Mouse (Mus musculus): ENCODE results near the gene Gm20431.
A peak's percentile ranks its signal among the peaks of the same experiment; 100 is the strongest.

The Gm20431 gene

DNA sequence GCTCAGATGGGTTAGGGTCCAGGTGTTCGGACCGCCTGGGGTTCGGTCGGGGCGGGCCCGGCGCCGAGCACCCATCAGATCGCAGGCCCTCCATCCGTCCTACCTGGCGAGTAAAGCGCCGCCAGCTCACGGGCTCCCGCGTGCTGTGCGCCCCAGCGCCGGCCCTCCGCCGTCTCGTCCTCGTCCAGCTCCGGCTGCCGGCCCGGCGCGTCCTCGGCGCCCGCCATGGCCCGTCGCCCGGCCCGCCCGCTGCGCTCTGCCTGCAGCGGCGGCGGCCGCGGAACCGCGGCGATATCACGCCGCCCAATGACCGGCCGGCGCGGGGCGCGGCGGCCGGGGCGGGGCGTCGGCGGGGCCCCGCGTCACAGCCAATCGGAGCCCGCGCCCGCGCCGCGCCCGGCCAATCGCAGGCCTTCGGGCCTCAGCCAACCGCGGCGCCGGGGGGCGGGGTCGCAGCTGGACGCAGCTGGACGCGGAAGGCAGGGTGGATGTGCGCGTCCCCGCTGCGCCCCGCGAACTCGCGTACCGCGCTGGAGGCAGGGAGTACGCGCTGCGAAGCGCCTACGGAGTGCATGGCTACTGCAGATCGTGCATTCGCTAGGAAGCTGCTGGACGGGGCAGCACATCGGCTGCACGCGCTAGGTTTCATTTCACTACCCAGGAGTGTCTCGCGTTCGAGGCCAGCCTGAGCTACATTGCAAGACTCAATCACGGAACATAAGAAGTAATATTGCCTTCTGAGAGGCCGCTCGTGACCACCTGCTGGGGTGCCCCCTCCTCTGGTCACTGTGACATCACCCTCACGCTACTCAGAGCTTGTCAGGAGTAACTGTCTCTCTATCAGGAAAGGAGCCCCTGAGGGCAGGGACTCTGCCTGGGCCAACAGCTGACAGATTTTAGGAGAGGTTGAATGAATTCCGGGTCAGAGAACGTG is at the start of gene Gm20431:
Gene Gm20431 (minus strand): TSS at position 227 of the 934 bp plus-strand sequence.
- peak; percentile 99 for DNase-seq

DNA sequence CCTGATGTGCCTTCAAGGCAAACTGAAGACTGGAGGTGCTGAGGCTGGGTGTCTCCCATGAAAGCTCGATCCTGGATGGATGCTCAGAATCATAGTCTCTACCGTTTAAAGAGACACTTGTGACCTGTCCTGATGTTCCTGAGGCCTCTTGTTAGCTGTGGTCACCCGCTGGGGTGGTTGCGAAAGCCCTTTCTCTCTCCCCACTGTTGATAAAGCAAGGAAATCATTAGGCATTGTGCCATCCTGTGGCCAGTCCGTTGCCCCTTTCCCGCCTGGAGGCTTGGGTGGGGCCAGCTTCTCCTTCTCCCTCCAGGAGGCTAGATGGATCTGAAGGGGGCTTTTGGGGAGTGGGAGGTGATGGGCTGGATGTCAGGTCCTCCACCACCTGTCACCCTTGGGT is 49.3 kb upstream of the Gm20431 start:
- DNase-seq = no peak

DNA sequence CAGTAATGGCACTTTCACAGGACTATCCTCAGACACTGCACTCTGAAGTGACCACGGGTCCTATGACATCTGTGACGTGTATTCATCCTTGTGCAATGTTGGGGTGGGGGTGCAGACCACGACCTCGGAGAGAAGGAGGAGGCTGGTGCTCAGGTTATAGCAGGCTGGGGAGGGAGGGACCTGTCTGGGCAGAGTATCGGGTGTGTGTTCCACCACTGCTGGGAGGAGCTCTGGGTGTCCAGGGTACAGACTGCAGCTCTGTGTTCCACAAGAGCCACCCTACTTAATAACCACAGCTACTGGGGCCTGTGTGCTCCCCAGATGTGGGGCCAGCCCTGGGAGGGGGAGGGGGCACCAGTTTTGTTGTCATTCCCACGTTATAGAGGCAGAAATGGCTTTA is 48.7 kb upstream of the Gm20431 start:
- DNase-seq = no peak

DNA sequence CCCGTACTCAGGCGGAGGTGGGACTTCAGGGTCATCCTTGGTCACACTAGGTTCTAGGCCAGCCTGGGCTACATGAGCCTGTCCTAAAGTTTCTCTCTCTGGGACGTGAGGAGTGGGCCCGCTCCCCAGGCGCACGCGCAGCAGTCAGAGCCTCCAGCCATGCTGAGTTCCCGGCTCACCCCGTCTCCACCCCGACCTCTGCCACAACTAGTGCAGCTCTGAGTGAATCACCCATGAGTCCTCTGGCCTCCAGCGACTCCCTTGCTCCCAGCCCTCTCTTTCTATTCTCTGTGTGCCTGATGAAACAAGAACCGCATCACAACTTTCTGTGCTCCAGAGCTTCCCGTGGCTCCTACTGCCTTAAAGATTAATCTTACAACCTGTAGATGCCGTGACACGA is 47.1 kb upstream of the Gm20431 start:
- DNase-seq = no peak

DNA sequence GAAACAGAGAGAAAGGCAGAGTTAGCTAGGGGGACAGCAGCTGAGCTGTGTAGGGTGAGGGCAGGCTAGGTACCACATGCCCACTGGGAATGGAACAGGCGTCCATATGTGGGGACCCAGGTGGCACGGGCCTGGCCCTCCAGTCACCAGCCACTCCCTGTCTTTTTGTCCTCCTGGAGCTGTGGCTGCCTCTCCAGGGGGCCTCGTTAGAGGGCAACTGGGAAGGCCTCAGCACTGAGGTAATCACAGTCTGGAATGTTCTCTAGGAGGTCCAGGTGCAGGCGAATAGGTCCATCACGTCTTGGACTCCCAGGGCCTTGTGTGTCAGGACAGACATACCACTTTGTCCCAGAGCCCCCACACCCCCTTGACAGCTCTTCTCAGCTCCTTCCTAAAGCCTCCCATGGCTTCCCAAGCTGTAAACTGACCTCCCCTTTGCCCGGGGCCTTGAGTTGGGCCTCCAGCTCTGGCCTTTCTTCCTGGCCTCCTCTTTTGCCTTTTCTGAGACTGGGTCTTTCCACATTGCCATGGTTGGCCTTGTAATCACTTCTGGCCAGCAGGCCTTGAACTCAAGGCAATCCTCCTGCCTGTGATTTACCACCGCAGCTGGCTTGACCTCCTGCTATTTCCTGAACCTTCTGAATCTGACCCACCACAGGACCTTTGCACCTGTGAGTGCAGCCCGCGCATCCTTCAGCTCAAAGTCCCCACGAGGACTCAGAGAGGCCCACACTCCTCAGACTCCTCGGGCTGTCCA is 45.1 kb upstream of the Gm20431 start:
- no peak for DNase-seq

DNA sequence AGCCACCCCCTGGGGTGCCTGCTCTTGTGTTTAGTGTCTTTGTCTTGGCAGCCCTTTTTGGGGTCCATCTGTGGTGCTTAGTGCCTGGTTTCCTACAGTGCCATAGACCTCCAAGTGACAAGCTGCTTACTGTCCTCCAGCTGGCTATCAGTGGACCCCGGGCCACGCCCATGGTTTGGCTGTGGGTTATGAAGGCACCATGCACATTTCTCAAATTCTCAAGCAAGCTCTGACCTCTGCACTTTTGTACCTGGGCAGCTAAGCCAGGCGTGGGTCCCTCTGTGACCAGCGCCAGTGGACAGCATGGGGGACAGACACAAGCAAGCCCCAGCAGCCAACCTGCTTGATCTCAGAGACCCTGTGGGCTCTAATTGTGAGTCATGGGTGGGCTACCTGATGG is 43.1 kb upstream of the Gm20431 start:
- no peak for DNase-seq

DNA sequence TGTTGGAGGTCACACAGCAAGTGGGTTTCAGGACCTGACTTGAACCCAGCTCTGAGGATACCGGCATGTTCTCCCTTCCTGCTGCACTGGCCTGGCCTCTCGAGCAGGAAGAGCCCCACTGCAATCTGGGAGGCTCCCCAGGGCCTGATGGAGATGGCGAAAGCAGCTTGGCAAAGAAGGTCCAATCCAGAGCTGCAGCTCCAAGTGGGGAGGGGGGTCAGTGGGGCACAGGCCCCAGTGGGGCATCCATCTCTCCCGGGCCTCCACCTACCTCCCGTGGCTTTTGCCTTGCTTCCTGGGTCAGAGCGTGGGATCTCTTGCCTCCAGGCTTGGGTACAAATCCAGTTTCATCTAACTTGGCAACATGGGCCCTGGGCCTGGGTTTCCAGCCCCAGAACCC is 40.8 kb upstream of the Gm20431 start:
- no peak for DNase-seq

DNA sequence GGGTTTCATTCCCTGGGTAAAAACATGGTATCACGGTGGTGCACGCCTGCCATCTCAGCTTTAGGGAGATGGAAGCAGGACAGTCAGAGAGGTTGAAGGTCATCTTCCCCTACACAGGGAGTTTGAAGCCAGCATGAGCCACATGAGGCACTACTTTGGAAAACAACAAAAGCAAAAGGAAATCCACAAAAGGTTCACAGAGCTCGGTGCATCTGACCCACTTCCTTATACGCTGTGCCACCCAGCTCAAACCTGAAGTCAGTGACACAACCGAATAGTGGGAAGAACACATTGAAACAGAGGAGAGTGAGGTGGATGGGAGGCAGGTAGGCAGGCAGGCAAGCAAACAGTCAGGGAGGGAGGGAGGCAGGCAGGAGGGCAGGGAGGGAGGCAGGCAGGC is 40.2 kb upstream of the Gm20431 start:
- DNase-seq = no peak

DNA sequence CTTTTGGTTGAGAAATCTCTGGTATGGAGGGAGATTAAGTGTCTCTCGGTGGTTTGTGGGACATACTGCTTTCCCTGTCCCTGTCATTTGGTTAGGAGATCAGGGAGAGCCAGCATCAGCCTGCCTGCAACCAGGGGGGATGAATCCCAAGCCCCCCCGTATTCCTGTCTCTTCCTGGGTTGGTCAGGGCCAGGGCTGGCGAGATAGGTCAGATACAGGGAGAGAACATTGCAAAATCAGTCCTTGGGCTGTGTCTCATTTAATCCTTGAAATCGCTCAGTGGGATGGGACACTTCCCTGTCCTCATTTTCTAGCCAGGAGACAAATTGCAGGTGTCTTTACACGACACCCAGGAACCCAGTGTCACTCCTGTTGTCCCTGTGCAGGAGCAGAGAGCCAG is 38.7 kb upstream of the Gm20431 start:
- no peak for DNase-seq

DNA sequence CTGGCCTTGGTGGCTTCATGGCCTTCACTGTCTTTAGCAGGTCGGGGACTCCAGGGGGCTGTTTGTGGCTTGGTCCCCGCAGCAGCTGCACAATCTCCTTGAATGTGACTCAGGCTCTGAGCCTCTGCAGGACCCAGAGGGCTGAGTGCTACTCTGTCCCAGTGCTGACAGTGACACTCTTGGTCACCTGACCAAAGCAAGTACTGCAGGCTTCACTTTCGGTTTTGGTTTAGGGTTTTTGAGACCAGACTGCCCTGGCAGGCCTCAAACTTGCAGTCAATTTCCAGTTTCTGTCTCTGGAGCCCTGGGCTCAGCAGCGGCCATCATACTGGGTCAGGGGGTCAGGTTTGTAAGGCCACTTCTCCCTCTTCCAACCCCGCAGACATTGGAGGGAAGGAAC is 36.6 kb upstream of the Gm20431 start:
- no peak for DNase-seq

DNA sequence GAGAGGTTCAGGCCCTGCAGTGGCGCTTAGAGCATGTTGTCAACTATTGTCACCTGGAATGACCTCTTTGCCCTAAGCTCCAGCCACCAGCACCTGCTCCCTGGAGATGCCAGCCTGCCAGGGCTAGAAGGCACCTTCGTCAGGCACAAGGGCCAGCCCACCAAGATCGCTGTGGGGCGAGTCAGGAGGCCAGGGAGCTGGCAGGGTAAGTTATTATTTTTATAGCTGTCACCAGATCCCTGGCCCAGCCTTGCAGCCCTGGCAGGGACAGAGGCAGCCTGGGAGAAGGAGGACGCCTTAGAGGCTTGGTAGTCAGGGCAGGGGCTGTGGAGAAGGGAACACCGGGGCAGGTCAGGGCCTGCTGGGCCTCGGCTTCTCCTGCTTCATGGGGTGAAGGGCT is 34.8 kb upstream of the Gm20431 start:
- DNase-seq = no peak

DNA sequence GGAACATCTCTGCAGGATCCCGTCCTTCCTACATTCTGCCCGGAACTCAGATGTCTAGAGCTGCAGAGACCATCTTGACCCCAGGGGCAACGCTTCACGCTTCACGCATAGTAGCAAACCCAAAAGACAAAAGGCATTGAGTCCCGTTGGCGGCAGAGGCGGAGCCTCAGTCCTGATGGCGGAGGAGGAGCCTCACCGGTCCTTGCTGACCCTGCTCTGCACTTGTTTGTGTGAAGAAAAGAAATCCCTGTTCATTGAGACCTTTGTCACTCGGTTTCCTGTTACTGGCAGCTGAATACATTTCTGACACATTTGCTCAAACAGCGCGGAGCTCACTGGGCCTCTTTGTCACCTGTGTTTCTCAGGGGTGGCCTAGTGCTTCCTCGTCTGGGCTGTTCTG is 34.2 kb upstream of the Gm20431 start:
- DNase-seq = no peak

DNA sequence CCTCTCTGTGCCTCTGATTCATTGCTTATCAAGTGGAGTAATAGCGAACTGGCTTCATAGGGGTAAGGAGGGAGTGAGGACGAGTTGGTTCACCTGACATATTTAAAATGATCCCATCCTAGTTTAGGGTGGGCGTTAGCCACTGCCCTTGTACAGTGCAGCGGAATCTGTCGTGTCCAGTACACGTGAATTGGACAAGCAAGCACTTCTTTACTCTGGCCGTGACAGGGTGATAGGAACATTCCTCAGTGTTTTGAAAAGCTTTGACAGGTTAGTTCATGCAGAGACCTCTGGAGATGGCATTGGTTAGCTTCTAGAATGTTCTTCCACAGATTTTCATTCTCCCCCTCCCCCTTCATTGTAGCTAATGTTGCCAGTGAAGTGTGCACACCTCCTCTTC is 33.7 kb upstream of the Gm20431 start:
- DNase-seq = no peak

DNA sequence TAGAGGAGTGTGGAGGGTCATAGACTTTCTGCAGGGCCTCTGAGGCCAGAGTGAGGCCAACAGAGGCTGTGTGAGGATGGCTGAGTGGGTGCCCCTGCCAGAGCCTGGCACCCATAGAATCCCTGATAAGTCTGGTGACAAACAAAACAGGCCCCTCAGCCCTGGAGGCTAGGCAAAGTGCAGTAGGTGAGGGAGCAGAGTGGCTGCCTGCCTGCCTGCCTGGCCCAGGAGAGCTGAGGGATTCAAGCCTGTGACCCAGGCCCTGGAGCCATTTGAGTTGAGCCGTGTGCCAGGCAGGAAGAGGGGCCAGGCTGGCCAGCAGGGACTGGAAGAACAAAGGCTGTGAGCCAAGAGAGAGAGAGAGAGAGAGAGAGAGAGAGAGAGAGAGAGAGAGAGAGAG is 32.9 kb upstream of the Gm20431 start:
- peak; percentile 49 to 60 for DNase-seq

DNA sequence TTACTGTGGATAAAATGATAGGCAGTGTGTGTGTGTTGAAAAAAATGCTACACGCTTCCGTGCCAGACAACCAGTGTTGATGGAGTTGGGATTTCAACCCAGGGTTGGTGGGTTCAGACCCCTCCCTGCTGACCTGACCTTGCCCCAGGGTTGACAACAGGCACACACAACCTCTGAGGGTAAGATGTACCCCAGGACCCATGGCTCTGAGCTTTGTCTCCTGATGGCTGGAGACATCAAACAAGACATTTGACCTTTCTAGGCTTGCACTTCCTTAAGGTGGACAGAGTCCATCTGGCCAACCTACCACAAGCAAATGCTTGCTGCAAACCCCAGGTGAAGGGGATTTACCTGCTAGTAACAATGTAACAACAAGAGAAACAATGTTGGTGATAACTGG is 32.2 kb upstream of the Gm20431 start:
- no peak for DNase-seq

DNA sequence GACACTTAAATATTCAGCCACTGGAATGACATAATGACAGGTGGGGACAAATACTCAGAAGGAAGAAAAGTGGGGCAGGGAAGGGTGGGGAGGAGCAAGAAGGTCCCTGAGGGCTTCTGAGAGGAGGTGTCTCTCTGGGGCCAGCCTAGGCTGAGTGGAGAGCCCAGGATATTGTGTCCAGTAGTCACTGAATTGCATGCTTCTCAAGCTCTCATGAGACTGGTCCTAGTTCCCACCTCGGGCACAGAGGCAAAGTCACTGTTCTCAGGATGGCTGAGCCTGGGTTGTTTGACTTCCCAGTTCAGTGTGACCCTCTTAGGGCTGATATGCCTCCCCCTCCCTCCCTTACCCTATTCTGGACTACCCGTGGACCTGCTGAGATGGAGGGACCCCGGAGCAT is 31.5 kb upstream of the Gm20431 start:
- DNase-seq = no peak

DNA sequence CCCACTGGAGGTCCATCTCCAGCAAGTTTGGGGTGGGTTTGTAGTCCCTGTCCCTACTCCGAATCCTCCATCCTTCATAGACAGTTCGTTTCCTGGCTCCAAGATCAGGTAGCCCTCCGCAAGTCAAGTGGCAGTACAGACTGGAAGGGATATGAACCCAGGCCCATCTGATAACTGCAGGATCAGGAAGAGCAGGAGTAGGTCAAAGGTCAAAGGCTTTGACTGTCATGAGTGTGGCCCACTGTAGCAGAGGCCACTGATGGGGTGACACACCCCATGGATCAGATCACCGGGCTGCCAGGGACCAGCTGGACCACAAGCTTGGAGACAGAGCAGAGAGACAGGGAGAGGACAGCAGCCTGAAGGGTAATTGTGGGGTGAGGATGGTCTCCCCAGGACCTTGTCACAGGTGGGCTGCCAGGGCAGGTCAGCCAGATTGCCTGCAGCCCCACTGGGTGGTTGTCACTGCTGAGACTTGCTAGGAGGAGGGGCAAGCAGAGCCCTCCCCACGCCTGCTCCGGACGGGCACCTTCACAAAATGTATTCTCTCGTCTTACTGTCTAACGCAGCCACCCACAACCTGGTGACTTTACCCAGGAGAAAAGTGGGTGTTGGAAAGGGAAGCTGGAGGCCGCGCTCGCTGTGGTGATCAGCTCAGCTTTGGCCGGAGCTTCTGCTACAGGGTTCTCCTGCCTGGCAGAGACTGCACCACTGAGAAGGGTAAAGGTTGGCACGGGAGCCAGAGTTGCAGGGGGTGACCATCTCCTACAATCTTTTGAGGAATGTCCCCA is 30.8 kb upstream of the Gm20431 start:
- no peak for DNase-seq

DNA sequence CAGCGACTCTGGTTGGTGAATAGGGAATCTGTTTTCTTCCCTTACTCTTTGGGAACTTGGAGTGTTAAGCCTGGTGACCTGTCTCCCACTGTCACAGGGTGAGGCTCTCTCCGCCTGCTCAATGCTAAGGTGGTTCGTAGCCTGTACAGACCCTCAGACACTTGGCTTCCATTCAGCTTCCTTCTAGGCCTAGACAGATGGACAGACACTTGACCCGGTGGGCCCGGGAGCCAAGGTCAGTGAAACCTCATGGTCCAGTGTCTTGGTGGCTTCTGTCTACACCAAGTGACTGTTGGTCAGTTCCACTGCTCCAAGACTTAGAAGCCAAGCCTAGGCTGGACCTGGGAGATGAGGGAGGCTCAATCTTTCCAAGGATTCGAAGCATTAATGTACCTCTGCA is 30.1 kb upstream of the Gm20431 start:
- DNase-seq = no peak

DNA sequence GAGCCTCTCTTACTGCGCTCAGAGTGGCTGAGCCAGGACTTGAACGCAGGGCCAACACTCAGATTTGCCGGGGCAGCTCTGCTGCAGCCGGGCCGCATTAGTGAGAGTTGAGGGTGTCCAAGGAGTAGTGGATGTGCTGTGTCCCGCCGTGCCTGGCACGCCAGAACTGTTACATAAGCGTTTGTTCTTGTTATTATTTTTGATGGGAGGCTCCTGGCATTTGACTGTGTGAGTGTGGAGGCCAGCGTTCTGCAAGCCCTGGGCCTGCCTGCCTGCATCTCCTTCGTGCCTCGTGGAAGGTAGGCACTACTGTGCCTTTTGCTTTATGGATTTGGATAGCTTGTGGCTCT is 29.6 kb upstream of the Gm20431 start:
- no peak for DNase-seq

DNA sequence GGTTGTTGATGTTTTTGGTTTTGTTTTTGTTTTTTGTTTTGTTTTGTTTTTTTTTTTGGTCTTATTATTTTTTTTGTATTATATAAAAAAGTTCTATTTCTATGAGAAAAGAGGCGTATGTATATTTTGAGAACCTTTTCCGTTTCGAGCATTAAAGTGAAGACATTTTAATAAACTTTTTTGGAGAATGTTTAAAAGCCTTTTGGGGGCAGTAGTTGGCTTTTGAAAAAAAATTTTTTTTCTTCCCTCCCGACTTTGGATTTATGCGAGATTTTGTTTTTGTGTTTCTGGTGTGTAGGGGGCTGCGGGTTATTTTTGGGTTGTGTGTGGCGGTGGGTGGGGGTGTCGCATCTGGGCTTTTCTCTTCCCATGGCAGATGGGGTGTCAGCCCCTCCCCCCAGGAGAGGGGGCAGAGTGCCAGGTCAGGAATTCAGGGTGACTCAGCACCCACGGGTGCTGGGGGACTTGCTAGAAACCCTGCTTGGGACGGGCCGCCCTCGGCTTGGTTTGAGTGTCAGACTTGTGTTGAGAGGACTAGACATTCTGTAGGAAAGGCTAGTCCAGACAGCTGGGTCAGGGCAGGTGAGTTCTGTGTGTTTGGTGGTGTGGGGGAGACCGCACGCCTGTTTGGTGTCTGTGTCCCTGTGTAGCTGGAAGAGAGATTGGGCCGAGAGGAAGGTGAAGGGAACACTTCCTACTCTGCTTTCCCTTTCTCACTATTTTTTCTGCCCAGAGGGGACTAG is 29.1 kb upstream of the Gm20431 start:
- peak; percentile 54 to 57 for DNase-seq

DNA sequence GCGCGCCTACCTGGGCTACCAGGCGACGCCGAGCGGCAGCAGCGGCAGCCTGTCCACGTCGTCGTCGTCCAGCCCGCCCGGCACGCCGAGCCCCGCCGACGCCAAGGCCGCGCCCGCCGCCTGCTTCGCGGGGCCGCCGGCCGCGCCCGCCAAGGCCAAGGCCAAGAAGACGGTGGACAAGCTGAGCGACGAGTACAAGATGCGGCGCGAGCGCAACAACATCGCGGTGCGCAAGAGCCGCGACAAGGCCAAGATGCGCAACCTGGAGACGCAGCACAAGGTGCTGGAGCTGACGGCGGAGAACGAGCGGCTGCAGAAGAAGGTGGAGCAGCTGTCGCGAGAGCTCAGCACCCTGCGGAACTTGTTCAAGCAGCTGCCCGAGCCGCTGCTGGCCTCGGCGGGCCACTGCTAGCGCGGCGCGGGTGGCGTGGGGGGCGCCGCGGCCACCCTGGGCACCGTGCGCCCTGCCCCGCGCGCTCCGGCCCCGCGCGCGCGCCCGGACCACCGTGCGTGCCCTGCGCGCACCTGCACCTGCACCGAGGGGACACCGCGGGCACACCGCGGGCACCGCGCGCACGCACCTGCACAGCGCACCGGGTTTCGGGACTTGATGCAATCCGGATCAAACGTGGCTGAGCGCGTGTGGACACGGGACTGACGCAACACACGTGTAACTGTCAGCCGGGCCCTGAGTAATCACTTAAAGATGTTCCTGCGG is 28.4 kb upstream of the Gm20431 start, which contains the start of gene Tmem189:
Gene Tmem189 (minus strand): TSS at position 322 of the 718 bp plus-strand sequence.
- peak; percentile 56 to 63 for DNase-seq
